Mouse (Mus musculus): ENCODE results near the gene Rbms1. TPM values are rescaled to one million over a fixed set of nuclear protein-coding genes. Genes with fewer than 3 reads are reported as not detected.

The Rbms1 gene
- total and polyA plus RNA-seq, 3 experiments, result 10.1 to 27.4 TPM; not detected in 1

DNA sequence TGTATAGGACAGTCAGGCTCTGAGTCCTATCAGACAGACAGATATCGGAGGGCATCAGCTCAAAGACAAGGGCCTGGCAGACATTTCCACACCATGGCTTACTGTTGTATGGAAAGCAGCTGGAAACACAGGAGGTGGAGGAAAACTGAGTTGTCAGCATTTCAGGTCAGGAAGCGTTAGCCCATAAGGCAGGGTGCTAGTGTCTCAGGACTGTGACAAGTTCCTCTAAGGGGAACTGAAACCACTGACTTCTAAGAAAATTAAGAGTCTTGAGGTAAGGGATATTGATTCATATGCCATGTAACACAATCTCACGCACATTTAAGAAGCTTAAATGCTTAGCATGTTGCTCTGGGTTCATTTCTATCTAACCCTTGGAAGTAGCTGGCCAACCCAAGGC is 141.4 kb downstream of the Rbms1 start:
- TF ChIP-seq CHD2 (IDR thresholded peaks at IDR 0.05; ENCODE audit: low read length), result no peak
- no peak for TF ChIP-seq TAL1 (IDR thresholded peaks at IDR 0.05; ENCODE audit: low read length)
- no peak for TF ChIP-seq RCOR1 (IDR thresholded peaks at IDR 0.05; ENCODE audit: low read depth, low read length)
- TF ChIP-seq NRF1 (IDR thresholded peaks at IDR 0.05; ENCODE audit: insufficient read depth, low read depth, low read length, poor library complexity, severe bottlenecking), result no peak
- TF ChIP-seq ZKSCAN1 (IDR thresholded peaks at IDR 0.05; ENCODE audit: low read depth, low read length), result no peak
- TF ChIP-seq BHLHE40 (IDR thresholded peaks at IDR 0.05; ENCODE audit: borderline replicate concordance, low read depth, low read length), result no peak
- no peak for TF ChIP-seq MYC (IDR thresholded peaks at IDR 0.05; ENCODE audit: low read depth, low read length)
- TF ChIP-seq MEF2A (IDR thresholded peaks at IDR 0.05; ENCODE audit: extremely low read depth, insufficient replicate concordance, low read depth, low read length, poor library complexity, severe bottlenecking), result no peak
- TF ChIP-seq GATA1 (IDR thresholded peaks at IDR 0.05; ENCODE audit: low read depth, low read length), result no peak
- no peak for TF ChIP-seq E2F4 (IDR thresholded peaks at IDR 0.05; ENCODE audit: borderline replicate concordance, low read depth, low read length)
- no peak for TF ChIP-seq POLR2A (IDR thresholded peaks at IDR 0.05; ENCODE audit: control insufficient read depth in 1 of 2, insufficient read depth in 1 of 2, low read depth in 1 of 2, low read length in 2 of 2, poor library complexity in 1 of 2)
- TF ChIP-seq TBP (IDR thresholded peaks at IDR 0.05; ENCODE audit: low read depth, low read length), result no peak
- no peak for TF ChIP-seq GABPA (IDR thresholded peaks at IDR 0.05; ENCODE audit: low read depth, low read length)
- Histone ChIP-seq H3K36me3 (ENCODE audit: control insufficient read depth in 1 of 2, insufficient read depth in 2 of 2, low read length in 2 of 2) (no peaks in the 10 kb centered on the region), H3K27me3 (ENCODE audit: control insufficient read depth in 1 of 2, insufficient read depth in 2 of 2, low read length in 2 of 2) (no peaks in the 10 kb centered on the region), H3K9me3 (replicated peaks; ENCODE audit: insufficient read depth, low read length) (no peaks in the 10 kb centered on the region), H3K4me1 (ENCODE audit: control insufficient read depth in 1 of 2, insufficient read depth in 2 of 2, low read length in 2 of 2) (no peaks in the 10 kb centered on the region; a peak in 1 of 4 replicates), H3K9ac (ENCODE audit: control insufficient read depth, low read depth, low read length, poor library complexity, severe bottlenecking) (no peak overlapping the region), H3K79me2 (ENCODE audit: control insufficient read depth, insufficient read depth, low read length, poor library complexity) (no peaks in the 10 kb centered on the region), H3K4me3 (ENCODE audit: control insufficient read depth in 1 of 2, insufficient read depth in 1 of 2, low read depth in 2 of 2, low read length in 2 of 2) (no peak overlapping the region), H3K27ac (ENCODE audit: control insufficient read depth, low read depth, low read length) (no peak overlapping the region)
- DNase-seq (ENCODE audit: low read depth, low spot score), result no peak

DNA sequence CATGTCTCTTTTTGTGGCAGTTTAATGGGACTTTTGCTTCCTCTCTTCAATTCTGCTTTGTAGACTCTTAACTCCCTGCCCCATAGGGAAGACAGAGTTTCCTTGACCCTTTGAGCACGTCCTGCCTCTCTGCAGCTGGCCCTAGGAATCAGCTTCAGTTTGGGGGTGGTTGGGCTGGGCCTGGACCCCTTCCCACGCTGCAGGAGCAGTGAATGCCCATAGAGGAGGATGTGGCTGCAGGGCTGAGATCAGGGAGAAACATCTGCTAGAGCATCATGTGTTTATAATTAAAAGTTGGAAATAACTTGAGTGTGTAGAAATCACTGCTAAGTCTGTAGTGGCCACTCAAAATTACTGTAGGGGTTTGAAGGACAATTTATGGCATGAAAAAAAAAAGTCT is 144.4 kb downstream of the Rbms1 start:
- Histone ChIP-seq H3K4me3 (ENCODE audit: control insufficient read depth in 1 of 2, insufficient read depth in 1 of 2, low read depth in 2 of 2, low read length in 2 of 2) (no peak overlapping the region), H3K4me1 (ENCODE audit: control insufficient read depth in 1 of 2, insufficient read depth in 2 of 2, low read length in 2 of 2) (no peaks in the 10 kb centered on the region; a peak in 1 of 4 replicates), H3K27me3 (ENCODE audit: control insufficient read depth in 1 of 2, insufficient read depth in 2 of 2, low read length in 2 of 2) (no peaks in the 10 kb centered on the region), H3K36me3 (ENCODE audit: control insufficient read depth in 1 of 2, insufficient read depth in 2 of 2, low read length in 2 of 2) (no peaks in the 10 kb centered on the region), H3K9me3 (replicated peaks; ENCODE audit: insufficient read depth, low read length) (no peaks in the 10 kb centered on the region), H3K79me2 (ENCODE audit: control insufficient read depth, insufficient read depth, low read length, poor library complexity) (no peaks in the 10 kb centered on the region), H3K9ac (ENCODE audit: control insufficient read depth, low read depth, low read length, poor library complexity, severe bottlenecking) (no peak overlapping the region), H3K27ac (ENCODE audit: control insufficient read depth, low read depth, low read length) (no peak overlapping the region)
- TF ChIP-seq JUND (IDR thresholded peaks at IDR 0.05; ENCODE audit: low read depth, low read length), result no peak
- no peak for TF ChIP-seq USF1 (IDR thresholded peaks at IDR 0.05; ENCODE audit: low read depth, low read length)
- no peak for TF ChIP-seq USF2 (IDR thresholded peaks at IDR 0.05; ENCODE audit: borderline replicate concordance in 1 of 2, insufficient read depth in 1 of 2, low read depth in 1 of 2, low read length in 2 of 2)
- no peak for TF ChIP-seq NRF1 (IDR thresholded peaks at IDR 0.05; ENCODE audit: insufficient read depth, low read depth, low read length, poor library complexity, severe bottlenecking)
- TF ChIP-seq POLR2AphosphoS2 (IDR thresholded peaks at IDR 0.05; ENCODE audit: low read length), result no peak
- no peak for TF ChIP-seq ZKSCAN1 (IDR thresholded peaks at IDR 0.05; ENCODE audit: low read depth, low read length)
- no peak for TF ChIP-seq TBP (IDR thresholded peaks at IDR 0.05; ENCODE audit: low read depth, low read length)
- TF ChIP-seq CHD2 (IDR thresholded peaks at IDR 0.05; ENCODE audit: low read length), result no peak
- TF ChIP-seq MEF2A (IDR thresholded peaks at IDR 0.05; ENCODE audit: extremely low read depth, insufficient replicate concordance, low read depth, low read length, poor library complexity, severe bottlenecking), result no peak
- TF ChIP-seq MAZ (IDR thresholded peaks at IDR 0.05; ENCODE audit: low read depth, low read length), result no peak
- no peak for DNase-seq (ENCODE audit: low read depth, low spot score)
